Mouse (Mus musculus) heart, postnatal 4 days (tissue): ENCODE measurements at regions not wholly inside any gene's neighbourhood (a gene's known extent, or its start where the extent isn't known, plus 50 kb on each side); places are given as distances from the start of the nearest gene placed in this dataset.

ENCODE experiments used
- DNase-seq: peaks from one replicate; pipeline ENCODE4 v3.0.0; 2021

- DNase-seq, result peak; percentile 5
Observed at GRCm38 (mm10) chr9:98685548-98685947, 84.1 kb upstream of the Mrps22 start.

GRCm38 (mm10) chr9:98684336-98684735 lies 82.9 kb upstream of the Mrps22 start:
- peak; percentile 1 for DNase-seq

GRCm38 (mm10) chr9:98675612-98676011 lies 74.2 kb upstream of the Mrps22 start:
- peak; percentile 14 for DNase-seq

GRCm38 (mm10) chr9:98673461-98674114 lies 72.1 kb upstream of the Mrps22 start:
- peak; percentile 3 for DNase-seq

- no peak for DNase-seq
Observed at GRCm38 (mm10) chr9:98672361-98672760, 70.9 kb upstream of the Mrps22 start.

GRCm38 (mm10) chr9:98668423-98669330 lies 67.2 kb upstream of the Mrps22 start:
- DNase-seq, result no peak

GRCm38 (mm10) chr9:98667072-98667471 lies 65.6 kb upstream of the Mrps22 start:
- DNase-seq, result no peak

- no peak for DNase-seq
Observed at GRCm38 (mm10) chr9:98663011-98663410, 61.6 kb upstream of the Mrps22 start.

- DNase-seq, result no peak
Observed at GRCm38 (mm10) chr9:98651681-98652080, 50.2 kb upstream of the Mrps22 start.
